8 mouse cellular contexts compared by ENCODE assay signal in genomic region chr8:11477178-11477553, GRCm38 (mm10). TPM values are rescaled to one million over a fixed set of nuclear protein-coding genes. Genes with fewer than 3 reads are reported as not detected.
DNase-seq lines count a peak whose midpoint lies in the region; ATAC-seq and TF ChIP-seq lines count a peak whose summit lies in the region.

No protein-coding gene starts in this region.

- H3K9ac ChIP-seq in liver, embryonic 16.5 days (ENCODE audit: low read depth, low read length), result no peak overlapping the region

- no peak for DNase-seq in testis, postnatal 10 days (ENCODE audit: low spot score)
- no peak for DNase-seq in right cerebral cortex, postnatal 25 days
- DNase-seq in embryo, embryonic 11 days, result no peak

- peaks cover 4% of the 10 kb centered on the region for H3K4me1 ChIP-seq in erythroblast, embryonic 14.5 days (ENCODE audit: control insufficient read depth)
- H3K4me1 ChIP-seq in testis, adult 2 months (ENCODE audit: control insufficient read depth, insufficient read depth, low read length), result peaks cover 35% of the 10 kb centered on the region
- H3K4me1 ChIP-seq in liver, embryonic 16.5 days (ENCODE audit: control insufficient read depth, low read depth, low read length), result peaks cover 17% of the 10 kb centered on the region

- H3K4me2 ChIP-seq in liver, embryonic 16.5 days (ENCODE audit: low read depth, low read length), result peak overlapping the region; percentile 56

- TF ChIP-seq POLR2A in testis, adult 2 months (IDR thresholded peaks at IDR 0.05; ENCODE audit: control insufficient read depth, low read depth, low read length), result no peak

- no peak for TF ChIP-seq CTCF in testis, adult 2 months (IDR thresholded peaks at IDR 0.05; ENCODE audit: control insufficient read depth, insufficient read depth, insufficient replicate concordance, low read depth, low read length)

- H3K4me3 ChIP-seq in erythroblast, embryonic 14.5 days (replicated peaks), result peak overlapping the region; percentile 18
- H3K4me3 ChIP-seq in testis, adult 2 months (ENCODE audit: control insufficient read depth, low read depth, low read length), result peak overlapping the region; percentile 71
- peak overlapping the region; percentile 57 for H3K4me3 ChIP-seq in liver, embryonic 16.5 days (ENCODE audit: low read depth, low read length)

- WGBS in liver, embryonic 16.5 days (ENCODE audit: insufficient replicate concordance), result 3% methylated on average over 9 of the region's 9 CpGs

- H3K27ac ChIP-seq in testis, adult 2 months (ENCODE audit: control insufficient read depth, insufficient read depth, low read depth, low read length), result peak overlapping the region; percentile 72
- H3K27ac ChIP-seq in liver, embryonic 16.5 days (ENCODE audit: low read length), result peak overlapping the region; percentile 80

- no peaks in the 10 kb centered on the region for H3K36me3 ChIP-seq in erythroblast, embryonic 14.5 days (ENCODE audit: control insufficient read depth)
- no peaks in the 10 kb centered on the region for H3K36me3 ChIP-seq in testis, adult 2 months (ENCODE audit: control insufficient read depth, insufficient read depth, low read length)
- H3K36me3 ChIP-seq in liver, embryonic 16.5 days (ENCODE audit: control insufficient read depth, insufficient read depth), result no peaks in the 10 kb centered on the region

- peaks cover 89% of the 10 kb centered on the region for H3K27me3 ChIP-seq in erythroblast, embryonic 14.5 days (ENCODE audit: control insufficient read depth)
- H3K27me3 ChIP-seq in testis, adult 2 months (ENCODE audit: control insufficient read depth, insufficient read depth, low read length), result no peaks in the 10 kb centered on the region
- H3K27me3 ChIP-seq in liver, embryonic 16.5 days (ENCODE audit: control insufficient read depth, insufficient read depth, low read depth, low read length), result peaks cover 60% of the 10 kb centered on the region

- no peaks in the 10 kb centered on the region; the same call in 1 of the 2 replicates for H3K9me3 ChIP-seq in erythroblast, embryonic 14.5 days (ENCODE audit: control insufficient read depth, low read length)
- no peaks in the 10 kb centered on the region for H3K9me3 ChIP-seq in liver, embryonic 16.5 days (replicated peaks; ENCODE audit: control insufficient read depth, low read length)

- ATAC-seq in erythroblast, adult 5-6 weeks (replicated peaks; ENCODE audit: low FRiP score, poor library complexity, severe bottlenecking), result no peak
- ATAC-seq in liver, embryonic 16.5 days (ENCODE audit: low read depth), result no peak
- no peak for ATAC-seq in inflammation-experienced regulatory T-cells, adult 6 months

RNA-seq across cellular contexts. Expression of gene Rab20, which starts 1.3 kb away (rescaled TPM):
- polyA plus RNA-seq in erythroblast, embryonic 14.5 days (2012), result 0.05 and 0.09 TPM in 2 replicates
- total RNA-seq in erythroblast, adult 5-6 weeks (2015; ENCODE audit: low replicate concordance), result 0.63 and 4.8 TPM in 2 replicates
- total RNA-seq in erythroblast, adult 5-6 weeks (2017; ENCODE audit: low replicate concordance), result 1.5 and 4.4 TPM in 2 replicates
- 16.1 and 22.8 TPM in 2 replicates for polyA plus RNA-seq in testis, adult 2 months (2012; rRNA removed)
- 6.3 and 7.4 TPM in 2 replicates for polyA plus RNA-seq in liver, embryonic 16.5 days (2015; fragmentation: Nextera tagmentation; extraction: Ambion mirVana)
- 10 to 100 TPM in 2 of 3 experiments, 1 to 10 TPM in 1; 5.4 to 16.0 (median 11.1) TPM for polyA plus RNA-seq in inflammation-experienced regulatory T-cells, adult 6 months (2017; shearing (Covaris generic))

RNA-seq across cellular contexts. Expression of gene Naxd, which starts 20.1 kb away (rescaled TPM):
- polyA plus RNA-seq in erythroblast, embryonic 14.5 days (2012), result 3.1 and 3.9 TPM in 2 replicates
- total RNA-seq in erythroblast, adult 5-6 weeks (2015; ENCODE audit: low replicate concordance), result 11.0 and 14.8 TPM in 2 replicates
- total RNA-seq in erythroblast, adult 5-6 weeks (2017; ENCODE audit: low replicate concordance), result 11.7 and 13.9 TPM in 2 replicates
- polyA plus RNA-seq in testis, adult 2 months (2012; rRNA removed), result 62.2 and 65.5 TPM in 2 replicates
- 37.0 and 38.0 TPM in 2 replicates for polyA plus RNA-seq in liver, embryonic 16.5 days (2015; fragmentation: Nextera tagmentation; extraction: Ambion mirVana)
- polyA plus RNA-seq in inflammation-experienced regulatory T-cells, adult 6 months (2017; shearing (Covaris generic)), result 10 to 100 TPM; 49.1 to 66.5 (median 55.2) TPM

Comparison
In these comparisons a context has a peak if more than half of its experiments do, and no peak if none do; other contexts are left out.
1. H3K4me3 ChIP-seq: peak in every context shown above with its lines; median percentile 71 in testis, adult 2 months; 57 in liver, embryonic 16.5 days; 18 in erythroblast, embryonic 14.5 days.